Mouse (Mus musculus): ENCODE results near the gene Pfdn6. TPM values are rescaled to one million over a fixed set of nuclear protein-coding genes. Genes with fewer than 3 reads are reported as not detected.

Pfdn6 gene
- polyA plus RNA-seq, 1 experiment from 2014 or later, result 152 TPM

DNA sequence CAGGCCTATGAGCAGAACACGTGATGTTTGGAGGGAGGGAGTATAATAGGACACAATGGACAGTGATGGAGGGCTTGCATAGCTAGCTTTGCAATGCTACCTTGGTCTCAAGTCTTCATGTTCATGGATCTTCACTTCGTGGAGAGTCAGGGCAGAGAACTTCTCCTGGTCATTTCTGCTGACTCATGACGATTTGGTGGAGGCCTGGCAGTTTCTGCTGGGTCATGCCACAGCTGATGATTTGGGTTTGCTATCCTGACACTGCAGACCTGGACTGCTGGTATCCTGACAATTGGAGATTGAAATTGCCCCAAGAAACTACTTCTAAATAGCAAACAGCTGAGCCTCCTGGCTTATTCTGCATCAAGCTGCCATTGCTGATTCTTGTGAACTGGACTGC is 33.4 kb upstream of the Pfdn6 start:
- Histone ChIP-seq H3K36me3 (ENCODE audit: control insufficient read depth, insufficient read depth, low read length) (no peaks in the 10 kb centered on the region), H3K27me3 (ENCODE audit: control insufficient read depth, insufficient read depth, low read length) (peaks cover 11% of the 10 kb centered on the region), H3K4me2 (replicated peaks; ENCODE audit: low read depth, low read length) (no peak overlapping the region), H3K9me3 (ENCODE audit: control insufficient read depth, low read depth, low read length) (no peaks in the 10 kb centered on the region), H3K27ac (ENCODE audit: low read length) (no peak overlapping the region), H3K9ac (replicated peaks; ENCODE audit: low read depth, low read length) (no peak overlapping the region), H3K4me3 (ENCODE audit: low read depth, low read length) (no peak overlapping the region), H3K4me1 (ENCODE audit: control insufficient read depth, insufficient read depth, low read length) (peaks cover 4% of the 10 kb centered on the region; the same call in 1 of the 2 replicates)
- 52% methylated on average over 3 of the region's 3 CpGs for WGBS
- no peak for ATAC-seq (ENCODE audit: insufficient number of reproducible peaks, insufficient read depth, low FRiP score, low read depth)

- Histone ChIP-seq H3K4me2 (replicated peaks; ENCODE audit: low read depth, low read length) (no peak overlapping the region), H3K9ac (replicated peaks; ENCODE audit: low read depth, low read length) (no peak overlapping the region)
Measured at GRCm38 (mm10) chr17:33972691-33973090, 32.5 kb upstream of the Pfdn6 start.

DNA sequence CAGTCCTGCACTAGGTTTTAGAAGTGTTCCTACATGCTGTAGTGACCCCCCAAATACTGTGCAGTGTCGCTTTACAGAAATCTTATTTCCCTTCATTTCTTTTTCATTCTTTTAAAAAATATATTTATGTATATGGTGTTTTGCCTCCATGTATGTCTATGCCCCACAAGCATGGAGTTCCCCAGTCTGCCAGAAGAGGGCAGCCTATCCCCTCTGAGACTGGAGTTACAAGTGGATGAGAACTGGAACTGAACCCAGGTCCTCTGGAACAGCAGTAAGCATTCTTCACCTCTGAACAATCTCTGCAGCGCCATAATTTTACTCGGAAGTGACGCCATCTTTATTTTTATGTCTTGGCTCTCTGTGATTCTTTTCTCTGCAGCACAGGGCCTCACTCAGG is 29.3 kb upstream of the Pfdn6 start:
- no peak for ATAC-seq (ENCODE audit: insufficient number of reproducible peaks, insufficient read depth, low FRiP score, low read depth)
- no peak overlapping the region for H3K4me2 ChIP-seq (replicated peaks; ENCODE audit: low read depth, low read length)
- H3K4me1 ChIP-seq (ENCODE audit: control insufficient read depth, insufficient read depth, low read length), result no peaks in the 10 kb centered on the region
- H3K9ac ChIP-seq (replicated peaks; ENCODE audit: low read depth, low read length), result no peak overlapping the region
- H3K27me3 ChIP-seq (ENCODE audit: control insufficient read depth, insufficient read depth, low read length), result no peaks in the 10 kb centered on the region
- H3K27ac ChIP-seq (ENCODE audit: low read length), result no peak overlapping the region
- no peak overlapping the region for H3K4me3 ChIP-seq (ENCODE audit: low read depth, low read length)
- no peaks in the 10 kb centered on the region for H3K9me3 ChIP-seq (ENCODE audit: control insufficient read depth, low read depth, low read length)
- 76% methylated on average over 4 of the region's 4 CpGs for WGBS
- peaks cover 5% of the 10 kb centered on the region; the same call in 1 of the 2 replicates for H3K36me3 ChIP-seq (ENCODE audit: control insufficient read depth, insufficient read depth, low read length)

More at GRCm38 (mm10) chr17:33972691-33973090, 32.5 kb upstream of the Pfdn6 start:
- no peak for ATAC-seq (ENCODE audit: insufficient number of reproducible peaks, insufficient read depth, low FRiP score, low read depth)
- WGBS, result 7% methylated on average over 1 of the region's 1 CpGs
- H3K4me3 ChIP-seq (ENCODE audit: low read depth, low read length), result no peak overlapping the region
- no peaks in the 10 kb centered on the region for H3K9me3 ChIP-seq (ENCODE audit: control insufficient read depth, low read depth, low read length)
- no peaks in the 10 kb centered on the region for H3K36me3 ChIP-seq (ENCODE audit: control insufficient read depth, insufficient read depth, low read length)
- H3K27ac ChIP-seq (ENCODE audit: low read length), result no peak overlapping the region
- H3K27me3 ChIP-seq (ENCODE audit: control insufficient read depth, insufficient read depth, low read length), result peaks cover 2% of the 10 kb centered on the region
- H3K4me1 ChIP-seq (ENCODE audit: control insufficient read depth, insufficient read depth, low read length), result no peaks in the 10 kb centered on the region

DNA sequence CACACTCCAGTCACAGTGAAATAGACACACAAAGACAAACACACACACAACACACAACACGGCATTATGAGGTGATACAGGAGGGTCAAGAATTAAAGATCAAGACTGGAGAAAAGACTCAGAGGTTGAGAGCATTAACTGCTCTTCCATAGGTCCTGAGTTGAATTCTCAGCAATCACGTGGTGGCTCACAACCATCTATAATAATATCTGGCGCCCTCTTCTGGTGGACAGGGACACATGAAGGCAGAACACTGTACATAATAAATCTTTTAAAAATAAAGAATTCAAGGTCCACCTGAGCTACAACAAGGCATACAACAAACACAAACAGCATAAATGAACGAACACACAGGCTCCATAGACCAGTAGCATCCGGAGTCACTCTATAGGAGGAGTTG is 28.8 kb upstream of the Pfdn6 start:
- 34% methylated on average over 5 of the region's 5 CpGs for WGBS
- H3K4me2 ChIP-seq (replicated peaks; ENCODE audit: low read depth, low read length), result no peak overlapping the region
- no peak for ATAC-seq (ENCODE audit: insufficient number of reproducible peaks, insufficient read depth, low FRiP score, low read depth)

GRCm38 (mm10) chr17:33968489-33968888 is 28.3 kb upstream of the Pfdn6 start:
- Histone ChIP-seq H3K4me3 (ENCODE audit: low read depth, low read length) (no peak overlapping the region), H3K9ac (replicated peaks; ENCODE audit: low read depth, low read length) (no peak overlapping the region), H3K4me2 (replicated peaks; ENCODE audit: low read depth, low read length) (no peak overlapping the region), H3K9me3 (ENCODE audit: control insufficient read depth, low read depth, low read length) (no peaks in the 10 kb centered on the region), H3K36me3 (ENCODE audit: control insufficient read depth, insufficient read depth, low read length) (peaks cover 5% of the 10 kb centered on the region; the same call in 1 of the 2 replicates), H3K4me1 (ENCODE audit: control insufficient read depth, insufficient read depth, low read length) (no peaks in the 10 kb centered on the region), H3K27me3 (ENCODE audit: control insufficient read depth, insufficient read depth, low read length) (no peaks in the 10 kb centered on the region), H3K27ac (ENCODE audit: low read length) (no peak overlapping the region)
- WGBS, result 3% methylated on average over 9 of the region's 9 CpGs
- no peak for ATAC-seq (ENCODE audit: insufficient number of reproducible peaks, insufficient read depth, low FRiP score, low read depth)

More for the DNA sequence above, 28.8 kb upstream of the Pfdn6 start:
- no peaks in the 10 kb centered on the region for H3K4me1 ChIP-seq (ENCODE audit: control insufficient read depth, insufficient read depth, low read length)
- H3K9me3 ChIP-seq (ENCODE audit: control insufficient read depth, low read depth, low read length), result no peaks in the 10 kb centered on the region
- no peaks in the 10 kb centered on the region for H3K27me3 ChIP-seq (ENCODE audit: control insufficient read depth, insufficient read depth, low read length)
- no peak overlapping the region for H3K9ac ChIP-seq (replicated peaks; ENCODE audit: low read depth, low read length)
- H3K36me3 ChIP-seq (ENCODE audit: control insufficient read depth, insufficient read depth, low read length), result peaks cover 5% of the 10 kb centered on the region; the same call in 1 of the 2 replicates
- no peak overlapping the region for H3K27ac ChIP-seq (ENCODE audit: low read length)
- H3K4me3 ChIP-seq (ENCODE audit: low read depth, low read length), result no peak overlapping the region

DNA sequence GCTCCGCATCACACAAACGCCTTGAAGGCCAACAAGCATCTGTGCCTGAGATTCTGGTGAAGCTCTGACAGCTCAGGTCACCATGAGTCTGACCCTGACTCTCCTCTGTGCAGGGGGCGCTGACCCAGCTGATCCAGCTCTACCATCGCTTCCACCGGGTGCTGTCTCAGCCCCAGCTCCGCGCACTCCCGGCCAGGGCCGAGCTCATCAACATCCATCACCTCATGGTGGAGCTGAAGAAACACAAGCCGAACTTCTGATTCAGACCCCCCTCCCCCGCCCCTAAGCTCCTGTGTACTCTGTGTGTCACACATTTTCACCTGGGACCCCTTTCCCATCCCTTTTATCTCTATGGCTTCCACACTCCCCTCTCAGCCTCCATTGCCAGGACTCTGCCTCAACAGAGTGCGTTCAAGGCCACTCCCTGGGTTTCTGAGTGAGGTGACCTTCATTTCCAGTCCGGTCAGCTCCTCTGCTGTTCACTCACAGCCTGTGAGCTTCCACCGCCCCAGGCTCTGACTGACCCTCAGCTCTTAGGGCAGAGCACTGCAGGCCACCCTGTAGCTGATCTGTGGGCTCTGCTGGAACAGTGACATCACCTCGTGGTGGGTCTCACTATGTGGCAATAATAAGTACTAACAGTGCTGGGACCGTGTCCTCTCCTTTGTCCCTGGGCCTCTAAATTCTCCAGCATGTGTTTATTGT is 25.9 kb upstream of the Pfdn6 start:
- WGBS, result 85% methylated on average over 16 of the region's 16 CpGs
- ATAC-seq (ENCODE audit: insufficient number of reproducible peaks, insufficient read depth, low FRiP score, low read depth), result no peak
- Histone ChIP-seq H3K9ac (replicated peaks; ENCODE audit: low read depth, low read length) (no peak overlapping the region), H3K36me3 (ENCODE audit: control insufficient read depth, insufficient read depth, low read length) (peaks cover 5% of the 10 kb centered on the region), H3K4me3 (ENCODE audit: low read depth, low read length) (no peak overlapping the region), H3K9me3 (ENCODE audit: control insufficient read depth, low read depth, low read length) (no peaks in the 10 kb centered on the region), H3K27ac (ENCODE audit: low read length) (no peak overlapping the region), H3K4me1 (ENCODE audit: control insufficient read depth, insufficient read depth, low read length) (no peaks in the 10 kb centered on the region), H3K27me3 (ENCODE audit: control insufficient read depth, insufficient read depth, low read length) (no peaks in the 10 kb centered on the region), H3K4me2 (replicated peaks; ENCODE audit: low read depth, low read length) (no peak overlapping the region)

GRCm38 (mm10) chr17:33965082-33965845 is 25.1 kb upstream of the Pfdn6 start:
- 93% methylated on average over 17 of the region's 17 CpGs for WGBS
- no peak overlapping the region for H3K4me3 ChIP-seq (ENCODE audit: low read depth, low read length)
- ATAC-seq (ENCODE audit: insufficient number of reproducible peaks, insufficient read depth, low FRiP score, low read depth), result no peak
- no peak overlapping the region for H3K4me2 ChIP-seq (replicated peaks; ENCODE audit: low read depth, low read length)
- H3K9me3 ChIP-seq (ENCODE audit: control insufficient read depth, low read depth, low read length), result no peaks in the 10 kb centered on the region
- no peak overlapping the region for H3K9ac ChIP-seq (replicated peaks; ENCODE audit: low read depth, low read length)
- no peaks in the 10 kb centered on the region for H3K27me3 ChIP-seq (ENCODE audit: control insufficient read depth, insufficient read depth, low read length)
- H3K36me3 ChIP-seq (ENCODE audit: control insufficient read depth, insufficient read depth, low read length), result peaks cover 5% of the 10 kb centered on the region
- H3K4me1 ChIP-seq (ENCODE audit: control insufficient read depth, insufficient read depth, low read length), result no peaks in the 10 kb centered on the region
- H3K27ac ChIP-seq (ENCODE audit: low read length), result no peak overlapping the region

DNA sequence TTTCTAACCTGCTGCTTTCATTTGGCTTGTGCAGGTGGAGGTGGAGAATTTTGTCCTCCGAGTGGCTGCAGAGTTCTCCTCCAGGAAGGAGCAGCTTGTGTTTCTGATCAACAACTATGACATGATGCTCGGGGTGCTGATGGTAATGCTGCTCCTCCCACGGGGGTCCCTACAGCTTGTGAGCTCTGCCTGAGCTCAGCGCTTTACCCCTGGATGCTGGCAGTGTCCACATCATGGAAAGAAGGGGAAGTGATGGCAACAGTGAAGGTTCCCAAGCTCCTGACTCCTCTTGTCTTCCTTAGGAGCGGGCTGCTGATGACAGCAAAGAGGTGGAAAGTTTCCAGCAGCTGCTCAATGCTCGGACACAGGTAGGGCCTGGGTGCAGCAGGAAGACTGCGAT is 22.7 kb upstream of the Pfdn6 start:
- peaks cover 13% of the 10 kb centered on the region for H3K36me3 ChIP-seq (ENCODE audit: control insufficient read depth, insufficient read depth, low read length)

More for the DNA sequence above, 22.7 kb upstream of the Pfdn6 start:
- WGBS, result 92% methylated on average over 7 of the region's 7 CpGs
- no peak overlapping the region for H3K27ac ChIP-seq (ENCODE audit: low read length)
- H3K4me1 ChIP-seq (ENCODE audit: control insufficient read depth, insufficient read depth, low read length), result no peaks in the 10 kb centered on the region
- ATAC-seq (ENCODE audit: insufficient number of reproducible peaks, insufficient read depth, low FRiP score, low read depth), result no peak
- H3K27me3 ChIP-seq (ENCODE audit: control insufficient read depth, insufficient read depth, low read length), result no peaks in the 10 kb centered on the region
- H3K4me2 ChIP-seq (replicated peaks; ENCODE audit: low read depth, low read length), result no peak overlapping the region
- H3K9ac ChIP-seq (replicated peaks; ENCODE audit: low read depth, low read length), result no peak overlapping the region
- no peak overlapping the region for H3K4me3 ChIP-seq (ENCODE audit: low read depth, low read length)
- no peaks in the 10 kb centered on the region for H3K9me3 ChIP-seq (ENCODE audit: control insufficient read depth, low read depth, low read length)
